13 mouse cellular contexts compared by ENCODE assay signal in genomic region chr6:22026761-22027594, GRCm38 (mm10). TPM values are rescaled to one million over a fixed set of nuclear protein-coding genes. Genes with fewer than 3 reads are reported as not detected.
DNase-seq lines count a peak whose midpoint lies in the region; ATAC-seq and TF ChIP-seq lines count a peak whose summit lies in the region.
"Had no signal": no experiment of that assay in that cellular context is flagged by ENCODE, and none has a peak within 500 bp of the region (broad histone marks: within the 10 kb centered on the region; RNA-seq: fewer than 3 reads in every experiment).

No protein-coding gene starts in this region.

- H3K4me3 ChIP-seq in hindbrain, embryonic 11.5 days (ENCODE audit: low read depth, low read length): no peak overlapping the region
- H3K4me3 ChIP-seq in hindbrain, postnatal 0 days (ENCODE audit: low read length): no peak overlapping the region
- no peak overlapping the region for H3K4me3 ChIP-seq in lung, postnatal 0 days (ENCODE audit: low read depth, low read length)
- no peak overlapping the region for H3K4me3 ChIP-seq in forebrain, embryonic 11.5 days (ENCODE audit: low read depth, low read length)

- H3K4me1 ChIP-seq in hindbrain, embryonic 11.5 days (replicated peaks; ENCODE audit: control insufficient read depth, insufficient read depth, low read length): no peaks in the 10 kb centered on the region
- no peaks in the 10 kb centered on the region for H3K4me1 ChIP-seq in hindbrain, postnatal 0 days (ENCODE audit: insufficient read depth, low read length)
- peaks cover 8% of the 10 kb centered on the region; the same call in 1 of the 2 replicates for H3K4me1 ChIP-seq in lung, postnatal 0 days (ENCODE audit: insufficient read depth, low read depth, low read length)
- no peaks in the 10 kb centered on the region for H3K4me1 ChIP-seq in forebrain, embryonic 11.5 days (replicated peaks; ENCODE audit: control insufficient read depth, insufficient read depth, low read length)

- no peak for ATAC-seq in hindbrain, embryonic 11.5 days (ENCODE audit: low FRiP score)
- ATAC-seq in hindbrain, postnatal 0 days: no peak
- ATAC-seq in lung, postnatal 0 days: no peak
- peak; percentile 67; the same call in 1 of the 2 replicates for ATAC-seq in forebrain, embryonic 11.5 days (replicated peaks; ENCODE audit: low FRiP score)
- ATAC-seq: Patski had no signal

- H3K27ac ChIP-seq in hindbrain, embryonic 11.5 days (ENCODE audit: low read depth, low read length): 0 out of 2 replicates have a peak overlapping the region, but pooled peaks have one; percentile 42
- H3K27ac ChIP-seq in hindbrain, postnatal 0 days: no peak overlapping the region
- no peak overlapping the region for H3K27ac ChIP-seq in lung, postnatal 0 days (ENCODE audit: low read length)
- no peak overlapping the region for H3K27ac ChIP-seq in forebrain, embryonic 11.5 days (ENCODE audit: low read depth, low read length)

- H3K9ac ChIP-seq in hindbrain, embryonic 11.5 days (ENCODE audit: low read depth, low read length): no peak overlapping the region
- H3K9ac ChIP-seq in hindbrain, postnatal 0 days (replicated peaks; ENCODE audit: low read length): no peak overlapping the region
- H3K9ac ChIP-seq in lung, postnatal 0 days (replicated peaks; ENCODE audit: low read depth): no peak overlapping the region
- H3K9ac ChIP-seq in forebrain, embryonic 11.5 days (ENCODE audit: low read length): no peak overlapping the region

- no peak for TF ChIP-seq CTCF in hindbrain, postnatal 0 days (IDR thresholded peaks at IDR 0.05; ENCODE audit: low read depth)
- no peak for TF ChIP-seq CTCF in lung, postnatal 0 days (IDR thresholded peaks at IDR 0.05)

- no peak for TF ChIP-seq EP300 in lung, postnatal 0 days (IDR thresholded peaks at IDR 0.05)

- H3K27me3 ChIP-seq in hindbrain, embryonic 11.5 days (ENCODE audit: control insufficient read depth, insufficient read depth, low read length): no peaks in the 10 kb centered on the region
- H3K27me3 ChIP-seq in hindbrain, postnatal 0 days (ENCODE audit: insufficient read depth, low read length): no peaks in the 10 kb centered on the region
- H3K27me3 ChIP-seq in lung, postnatal 0 days (replicated peaks; ENCODE audit: insufficient read depth, low read length): no peaks in the 10 kb centered on the region
- H3K27me3 ChIP-seq in forebrain, embryonic 11.5 days (ENCODE audit: control insufficient read depth, insufficient read depth, low read length): no peaks in the 10 kb centered on the region

- WGBS in hindbrain, embryonic 11.5 days: 69% methylated on average over 9 of the region's 9 CpGs
- 73% methylated on average over 9 of the region's 9 CpGs for WGBS in hindbrain, postnatal 0 days
- WGBS in lung, postnatal 0 days: 66% methylated on average over 9 of the region's 9 CpGs
- WGBS in forebrain, embryonic 11.5 days: 70% methylated on average over 9 of the region's 9 CpGs

- DNase-seq in hindbrain, embryonic 11.5 days (ENCODE audit: low spot score): no peak
- DNase-seq in hindbrain, postnatal 0 days (ENCODE audit: low spot score): no peak
- DNase-seq in lung, postnatal 0 days (ENCODE audit: low spot score): peak; percentile 23
- no peak for DNase-seq in lung, postnatal 14 days
- DNase-seq in forebrain, embryonic 11.5 days (ENCODE audit: low spot score): no peak
- peak; percentile 2 for DNase-seq in retina, embryonic 14.5 days (ENCODE audit: low spot score)
- no peak for DNase-seq in thymus, postnatal 25 days
- DNase-seq in gastrocnemius, adult 8-10 months (ENCODE audit: low spot score in 2 of 2): no peak
- DNase-seq: adrenal gland, postnatal 14 days; cerebellum, postnatal 10 days; heart, postnatal 4 days; lung, postnatal 4 days had no signal

- no peaks in the 10 kb centered on the region for H3K36me3 ChIP-seq in hindbrain, embryonic 11.5 days (ENCODE audit: control insufficient read depth, insufficient read depth, low read length)
- no peaks in the 10 kb centered on the region for H3K36me3 ChIP-seq in hindbrain, postnatal 0 days (ENCODE audit: insufficient read depth, low read length)
- H3K36me3 ChIP-seq in lung, postnatal 0 days (ENCODE audit: insufficient read depth, low read length): no peaks in the 10 kb centered on the region
- H3K36me3 ChIP-seq in forebrain, embryonic 11.5 days (ENCODE audit: control insufficient read depth, insufficient read depth, low read length): no peaks in the 10 kb centered on the region

- H3K9me3 ChIP-seq in hindbrain, embryonic 11.5 days (ENCODE audit: control insufficient read depth, low read length): no peaks in the 10 kb centered on the region
- no peaks in the 10 kb centered on the region for H3K9me3 ChIP-seq in hindbrain, postnatal 0 days (ENCODE audit: low read length)
- H3K9me3 ChIP-seq in lung, postnatal 0 days (ENCODE audit: low read length): no peaks in the 10 kb centered on the region
- H3K9me3 ChIP-seq in forebrain, embryonic 11.5 days (ENCODE audit: control insufficient read depth, low read length): no peaks in the 10 kb centered on the region

- no peak overlapping the region for H3K4me2 ChIP-seq in hindbrain, embryonic 11.5 days (replicated peaks; ENCODE audit: low read depth, low read length)
- H3K4me2 ChIP-seq in hindbrain, postnatal 0 days (ENCODE audit: low read depth, low read length): no peak overlapping the region
- H3K4me2 ChIP-seq in lung, postnatal 0 days (replicated peaks; ENCODE audit: low read depth, low read length): no peak overlapping the region
- H3K4me2 ChIP-seq in forebrain, embryonic 11.5 days (ENCODE audit: low read depth, low read length, severe bottlenecking): no peak overlapping the region

RNA-seq across cellular contexts. Expression of gene Cped1, which starts 41.3 kb away (rescaled TPM):
- polyA plus RNA-seq in hindbrain, embryonic 11.5 days (2014; fragmentation: Nextera tagmentation; extraction: Ambion mirVana): 15.6 and 22.5 TPM in 2 replicates
- 2.6 and 4.6 TPM in 2 replicates for total RNA-seq in hindbrain, postnatal 0 days (2014; rRNA removed)
- 2.5 and 3.1 TPM in 2 replicates for polyA plus RNA-seq in hindbrain, postnatal 0 days (2015; fragmentation: Nextera tagmentation; extraction: Ambion mirVana)
- polyA plus RNA-seq in lung, postnatal 0 days (2015; fragmentation: Nextera tagmentation; extraction: Ambion mirVana): 25.0 and 29.4 TPM in 2 replicates
- 15.3 and 17.2 TPM in 2 replicates for polyA plus RNA-seq in forebrain, embryonic 11.5 days (2014; fragmentation: Nextera tagmentation; extraction: Ambion mirVana)
- total RNA-seq in gastrocnemius, adult 8-10 months (2022): 10 to 100 TPM; 22.4 to 26.6 (median 22.9) TPM

Comparison
In these comparisons a context has a peak if more than half of its experiments do, and no peak if none do; other contexts are left out.
1. DNase-seq: peak in lung, postnatal 0 days (single experiment) and retina, embryonic 14.5 days (single experiment); none in hindbrain, embryonic 11.5 days (single experiment), hindbrain, postnatal 0 days (single experiment), lung, postnatal 14 days (single experiment), forebrain, embryonic 11.5 days (single experiment), thymus, postnatal 25 days (single experiment) and gastrocnemius, adult 8-10 months (0 of 2).